Mouse (Mus musculus): ENCODE results near the gene Becn1. TPM values are rescaled to one million over a fixed set of nuclear protein-coding genes. Genes with fewer than 3 reads are reported as not detected.

The Becn1 gene
- polyA plus RNA-seq, 1 experiment from 2014 or later, result 127 TPM

- ATAC-seq (ENCODE audit: low FRiP score, low read depth), result no peak
- Histone ChIP-seq H3K27me3 (peaks cover 60% of the 10 kb centered on the region), H3K36me3 (peaks cover 19% of the 10 kb centered on the region), H3K4me1 (peaks cover 61% of the 10 kb centered on the region), H3K27ac (no peak overlapping the region), H3K4me3 (peak overlapping the region; percentile 62), H3K4me2 (replicated peaks) (peak overlapping the region; percentile 99), H3K9ac (peak overlapping the region; percentile 51; the same call in 1 of the 2 replicates), H3K9me3 (no peaks in the 10 kb centered on the region)
- 2% methylated on average over 23 of the region's 24 CpGs for WGBS
Observed at GRCm38 (mm10) chr11:101262272-101262967, 39.7 kb downstream of the Becn1 start.

- Histone ChIP-seq H3K9ac (peak overlapping the region; percentile 84), H3K27me3 (peaks cover 46% of the 10 kb centered on the region), H3K4me1 (peaks cover 61% of the 10 kb centered on the region), H3K9me3 (no peaks in the 10 kb centered on the region), H3K36me3 (peaks cover 27% of the 10 kb centered on the region), H3K4me3 (peak overlapping the region; percentile 62), H3K27ac (peak overlapping the region; percentile 83; the same call in 1 of the 2 replicates), H3K4me2 (replicated peaks) (peak overlapping the region; percentile 99)
- WGBS, result under 1% methylated on average over 30 of the region's 30 CpGs
- ATAC-seq (ENCODE audit: low FRiP score, low read depth), result no peak; the same call in 1 of the 2 replicates
Observed at GRCm38 (mm10) chr11:101260826-101261380, 41.2 kb downstream of the Becn1 start.

GRCm38 (mm10) chr11:101259948-101260825 is 41.9 kb downstream of the Becn1 start, which contains the start of gene Wnk4:
Gene Wnk4 (plus strand): TSS chr11:101260567.
- Histone ChIP-seq H3K4me3 (peak within 1 kb of the TSS; percentile 62), H3K4me2 (replicated peaks) (peak within 1 kb of the TSS; percentile 99), H3K27me3 (peaks cover 39% of the 10 kb centered on the region), H3K27ac (peak within 1 kb of the TSS; percentile 83), H3K4me1 (peaks cover 58% of the 10 kb centered on the region), H3K36me3 (peaks cover 28% of the 10 kb centered on the region), H3K9ac (peak within 1 kb of the TSS; percentile 84), H3K9me3 (no peaks in the 10 kb centered on the region)
- peak; percentile 88 for ATAC-seq (ENCODE audit: low FRiP score, low read depth)
- under 1% methylated on average over 41 of the region's 43 CpGs for WGBS

GRCm38 (mm10) chr11:101259261-101259712 is 42.8 kb downstream of the Becn1 start:
- no peak for ATAC-seq (ENCODE audit: low FRiP score, low read depth)

GRCm38 (mm10) chr11:101255826-101256775 is 46.0 kb downstream of the Becn1 start:
- Histone ChIP-seq H3K9me3 (no peaks in the 10 kb centered on the region), H3K4me1 (peaks cover 41% of the 10 kb centered on the region), H3K4me2 (replicated peaks) (no peak overlapping the region), H3K36me3 (peaks cover 28% of the 10 kb centered on the region), H3K9ac (no peak overlapping the region), H3K27ac (no peak overlapping the region), H3K27me3 (peaks cover 1% of the 10 kb centered on the region; the same call in 1 of the 2 replicates), H3K4me3 (no peak overlapping the region)
- 90% methylated on average over 13 of the region's 13 CpGs for WGBS
- ATAC-seq (ENCODE audit: low FRiP score, low read depth), result no peak

More at GRCm38 (mm10) chr11:101259261-101259712, 42.8 kb downstream of the Becn1 start:
- Histone ChIP-seq H3K4me3 (peak overlapping the region; percentile 62), H3K36me3 (peaks cover 28% of the 10 kb centered on the region), H3K27ac (peak overlapping the region; percentile 83), H3K9me3 (no peaks in the 10 kb centered on the region), H3K4me2 (replicated peaks) (peak overlapping the region; percentile 99), H3K27me3 (peaks cover 31% of the 10 kb centered on the region), H3K4me1 (peaks cover 57% of the 10 kb centered on the region), H3K9ac (peak overlapping the region; percentile 84; the same call in 1 of the 2 replicates)
- 27% methylated on average over 6 of the region's 6 CpGs for WGBS

- Histone ChIP-seq H3K4me2 (replicated peaks) (peak within 1 kb of the TSS; percentile 78), H3K27ac (peak within 1 kb of the TSS; percentile 88), H3K4me1 (peaks cover 22% of the 10 kb centered on the region), H3K9me3 (no peaks in the 10 kb centered on the region), H3K36me3 (peaks cover 22% of the 10 kb centered on the region), H3K27me3 (no peaks in the 10 kb centered on the region), H3K9ac (peak within 1 kb of the TSS; percentile 93), H3K4me3 (peak within 1 kb of the TSS; percentile 89)
- peak; percentile 79 for ATAC-seq (ENCODE audit: low FRiP score, low read depth)
- under 1% methylated on average over 40 of the region's 40 CpGs for WGBS
Observed at GRCm38 (mm10) chr11:101253613-101254389, 48.3 kb downstream of the Becn1 start, which contains the start of gene Vps25. Gene Vps25 (plus strand): TSS chr11:101253707.

GRCm38 (mm10) chr11:101252941-101253340 is 49.1 kb downstream of the Becn1 start:
- H3K4me2 ChIP-seq (replicated peaks), result peak overlapping the region; percentile 78
- peak overlapping the region; percentile 89 for H3K4me3 ChIP-seq
- H3K4me1 ChIP-seq, result peaks cover 20% of the 10 kb centered on the region
- peak overlapping the region; percentile 93 for H3K9ac ChIP-seq
- H3K36me3 ChIP-seq, result peaks cover 14% of the 10 kb centered on the region
- no peak for ATAC-seq (ENCODE audit: low FRiP score, low read depth)
- 14% methylated on average over 7 of the region's 7 CpGs for WGBS
- H3K9me3 ChIP-seq, result no peaks in the 10 kb centered on the region
- H3K27ac ChIP-seq, result peak overlapping the region; percentile 88
- H3K27me3 ChIP-seq, result no peaks in the 10 kb centered on the region

GRCm38 (mm10) chr11:101251031-101251430 is 51.1 kb downstream of the Becn1 start:
- H3K36me3 ChIP-seq, result peaks cover 2% of the 10 kb centered on the region
- no peak for ATAC-seq (ENCODE audit: low FRiP score, low read depth)
- peaks cover 30% of the 10 kb centered on the region for H3K4me1 ChIP-seq
- peaks cover 14% of the 10 kb centered on the region for H3K27me3 ChIP-seq
- H3K9ac ChIP-seq, result no peak overlapping the region
- H3K4me3 ChIP-seq, result no peak overlapping the region
- no peak overlapping the region for H3K27ac ChIP-seq
- WGBS, result 75% methylated on average over 2 of the region's 2 CpGs
- H3K9me3 ChIP-seq, result no peaks in the 10 kb centered on the region
- H3K4me2 ChIP-seq (replicated peaks), result no peak overlapping the region

- ATAC-seq (ENCODE audit: low FRiP score, low read depth), result no peak
- H3K4me1 ChIP-seq, result peaks cover 39% of the 10 kb centered on the region
- no peak overlapping the region for H3K9ac ChIP-seq
- 29% methylated on average over 14 of the region's 14 CpGs for WGBS
- H3K36me3 ChIP-seq, result no peaks in the 10 kb centered on the region
- peak overlapping the region; percentile 98; the same call in 1 of the 2 replicates for H3K4me2 ChIP-seq (replicated peaks)
- H3K27ac ChIP-seq, result no peak overlapping the region
- peaks cover 14% of the 10 kb centered on the region for H3K27me3 ChIP-seq
- no peak overlapping the region for H3K4me3 ChIP-seq
- H3K9me3 ChIP-seq, result no peaks in the 10 kb centered on the region
Observed at GRCm38 (mm10) chr11:101248258-101248994, 53.7 kb downstream of the Becn1 start.

GRCm38 (mm10) chr11:101247521-101248030 is 54.5 kb downstream of the Becn1 start:
- Histone ChIP-seq H3K9ac (no peak overlapping the region; the same call in 1 of the 2 replicates), H3K36me3 (no peaks in the 10 kb centered on the region), H3K4me1 (peaks cover 34% of the 10 kb centered on the region), H3K9me3 (no peaks in the 10 kb centered on the region), H3K27me3 (peaks cover 14% of the 10 kb centered on the region), H3K4me3 (peak overlapping the region; percentile 64; the same call in 1 of the 2 replicates), H3K27ac (no peak overlapping the region), H3K4me2 (replicated peaks) (peak overlapping the region; percentile 98)
- ATAC-seq (ENCODE audit: low FRiP score, low read depth), result no peak
- WGBS, result 85% methylated on average over 6 of the region's 6 CpGs

Data from limb, embryonic 13.5 days (tissue).